Mouse (Mus musculus): ENCODE measurements at regions not wholly inside any gene's neighbourhood (a gene's known extent, or its start where the extent isn't known, plus 50 kb on each side); places are given as distances from the start of the nearest gene placed in this dataset.

DNA sequence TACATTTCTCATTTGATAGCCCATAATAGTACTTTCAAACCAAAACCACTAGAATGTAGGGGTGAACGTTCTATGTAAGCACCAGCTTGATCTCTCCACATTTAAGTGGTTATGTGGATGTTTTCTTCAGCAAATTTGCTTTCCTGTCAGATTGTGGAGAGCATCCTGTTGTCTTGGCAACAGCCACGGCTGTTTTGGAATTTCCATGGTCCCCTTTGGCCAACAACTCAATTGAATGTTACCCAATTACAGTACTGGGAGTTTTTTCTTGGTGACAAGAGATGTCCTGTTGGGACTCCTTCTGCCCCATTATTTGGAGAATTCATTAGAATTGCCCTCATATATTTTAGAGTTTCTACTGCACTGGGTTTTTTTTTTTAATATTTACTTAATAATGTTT lies 503.2 kb downstream of the Ndufa4 start:
- dilution Hi-C loops (cut with MboI; ENCODE audit: extremely low pct_ligation_motif_present, extremely low pct_unique_long_range_greater_than_20kb, low sequenced_read_pairs) = no loop called here
- DNase-seq (ENCODE audit: extremely low read depth) = no peak
- in situ Hi-C loops (cut with MboI; ENCODE audit: low pct_ligation_motif_present, low pct_unique_long_range_greater_than_20kb, low sequenced_read_pairs) = no loop called here

DNA sequence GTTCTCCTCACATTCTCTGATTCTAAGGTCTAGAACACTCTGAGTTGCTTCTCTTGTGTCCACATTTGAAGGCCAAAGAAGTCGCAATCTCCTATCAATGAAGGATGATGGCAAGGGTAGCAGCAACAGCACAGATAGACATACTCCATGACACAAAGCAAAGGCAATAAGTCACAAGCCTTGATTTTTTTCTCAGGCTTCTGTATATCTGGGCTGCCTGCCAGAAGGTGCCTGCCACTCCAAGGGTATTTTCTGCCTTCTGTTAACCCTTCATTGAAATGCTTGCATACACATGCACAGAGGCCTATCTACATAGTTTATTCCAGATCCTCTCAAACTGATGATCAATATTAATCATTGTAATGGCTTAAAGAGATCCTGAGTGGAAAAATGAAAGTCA lies 548.2 kb downstream of the Ndufa4 start:
- in situ Hi-C loops (cut with MboI; ENCODE audit: low pct_ligation_motif_present, low pct_unique_long_range_greater_than_20kb, low sequenced_read_pairs) (no loop called here), dilution Hi-C loops (cut with MboI; ENCODE audit: extremely low pct_ligation_motif_present, extremely low pct_unique_long_range_greater_than_20kb, low sequenced_read_pairs) (no loop called here)
- TF ChIP-seq ZMIZ1 (IDR thresholded peaks at IDR 0.05; ENCODE audit: low read depth, low read length) (no peak), POLR2AphosphoS2 (IDR thresholded peaks at IDR 0.05; ENCODE audit: low read depth, low read length) (no peak), MAFK (IDR thresholded peaks at IDR 0.05; ENCODE audit: insufficient replicate concordance, low read length) (no peak), MAX (IDR thresholded peaks at IDR 0.05; ENCODE audit: low read length) (no peak), UBTF (IDR thresholded peaks at IDR 0.05; ENCODE audit: low read depth, low read length) (no peak), JUN (IDR thresholded peaks at IDR 0.05; ENCODE audit: insufficient read depth, low read depth, low read length) (no peak), ZC3H11A (IDR thresholded peaks at IDR 0.05; ENCODE audit: low read depth, low read length) (no peak), TCF12 (IDR thresholded peaks at IDR 0.05; ENCODE audit: low read depth, low read length) (no peak), JUND (conservative IDR thresholded peaks at IDR 0.05; ENCODE audit: low read depth, low read length) (no peak), CTCF (conservative IDR thresholded peaks at IDR 0.05 in 1 of 2, IDR thresholded peaks at IDR 0.05 in 1 of 2; ENCODE audit: low read depth in 2 of 2, low read length in 2 of 2) (no peak), CHD2 (IDR thresholded peaks at IDR 0.05; ENCODE audit: low read length) (no peak), KAT2A (IDR thresholded peaks at IDR 0.05; ENCODE audit: insufficient replicate concordance, low read length) (no peak), SMC3 (IDR thresholded peaks at IDR 0.05; ENCODE audit: low read depth, low read length) (no peak), USF2 (conservative IDR thresholded peaks at IDR 0.05; ENCODE audit: low read depth, low read length) (no peak), RCOR1 (conservative IDR thresholded peaks at IDR 0.05; ENCODE audit: low read depth, low read length) (no peak), NELFE (IDR thresholded peaks at IDR 0.05; ENCODE audit: low read depth, low read length) (no peak)

More for the DNA sequence above, 503.2 kb downstream of the Ndufa4 start:
- Histone ChIP-seq H3K27me3 (replicated peaks) (no peaks in the 10 kb centered on the region), H3K4me3 (replicated peaks in 1 of 3; ENCODE audit: low read depth in 2 of 3, low read length in 2 of 3, poor library complexity in 1 of 3) (no peak overlapping the region), H3K4me2 (ENCODE audit: insufficient read depth, low read depth, poor library complexity, severe bottlenecking) (no peak overlapping the region), H3K9ac (ENCODE audit: insufficient read depth, low read depth) (no peak overlapping the region), H3K9me3 (replicated peaks; ENCODE audit: low read length) (no peaks in the 10 kb centered on the region), H3K79me2 (replicated peaks; ENCODE audit: control insufficient read depth, extremely low read depth, insufficient read depth, poor library complexity, severe bottlenecking) (no peaks in the 10 kb centered on the region), H3K4me1 (ENCODE audit: control insufficient read depth in 1 of 2, insufficient read depth in 2 of 2) (no peaks in the 10 kb centered on the region), H3K27ac (ENCODE audit: insufficient read depth, low read depth) (no peak overlapping the region), H3K36me3 (replicated peaks in 1 of 2; ENCODE audit: control insufficient read depth in 1 of 2, insufficient read depth in 1 of 2, low read length in 1 of 2) (no peaks in the 10 kb centered on the region)
- TF ChIP-seq USF1 (IDR thresholded peaks at IDR 0.05; ENCODE audit: low read depth, low read length) (no peak), E2F4 (IDR thresholded peaks at IDR 0.05; ENCODE audit: insufficient replicate concordance, low read depth, low read length) (no peak), RCOR1 (conservative IDR thresholded peaks at IDR 0.05; ENCODE audit: low read depth, low read length) (no peak), IRF4 (IDR thresholded peaks at IDR 0.05; ENCODE audit: low read depth, low read length) (no peak), RAD21 (IDR thresholded peaks at IDR 0.05; ENCODE audit: low read depth, low read length) (no peak), USF2 (conservative IDR thresholded peaks at IDR 0.05; ENCODE audit: low read depth, low read length) (no peak)

More for the DNA sequence above, 548.2 kb downstream of the Ndufa4 start:
- no peaks in the 10 kb centered on the region for H3K4me1 ChIP-seq (ENCODE audit: control insufficient read depth in 1 of 2, insufficient read depth in 2 of 2)
- H3K79me2 ChIP-seq (replicated peaks; ENCODE audit: control insufficient read depth, extremely low read depth, insufficient read depth, poor library complexity, severe bottlenecking) = no peaks in the 10 kb centered on the region
- no peaks in the 10 kb centered on the region for H3K9me3 ChIP-seq (replicated peaks; ENCODE audit: low read length)
- no peaks in the 10 kb centered on the region for H3K27me3 ChIP-seq (replicated peaks)
- no peak overlapping the region for H3K4me3 ChIP-seq (replicated peaks in 1 of 3; ENCODE audit: low read depth in 2 of 3, low read length in 2 of 3, poor library complexity in 1 of 3)
- H3K4me2 ChIP-seq (ENCODE audit: insufficient read depth, low read depth, poor library complexity, severe bottlenecking) = no peak overlapping the region
- no peaks in the 10 kb centered on the region for H3K36me3 ChIP-seq (replicated peaks in 1 of 2; ENCODE audit: control insufficient read depth in 1 of 2, insufficient read depth in 1 of 2, low read length in 1 of 2)
- no peak overlapping the region for H3K9ac ChIP-seq (ENCODE audit: insufficient read depth, low read depth)
- no peak for DNase-seq (ENCODE audit: extremely low read depth)
- H3K27ac ChIP-seq (ENCODE audit: insufficient read depth, low read depth) = no peak overlapping the region
